19 mouse cellular contexts compared by ENCODE assay signal in genomic region chr14:80062896-80063295, GRCm38 (mm10).
"Had no signal": no experiment of that assay in that cellular context is flagged by ENCODE, and none has a peak within 500 bp of the region (broad histone marks: within the 10 kb centered on the region; RNA-seq: fewer than 3 reads in every experiment).

No protein-coding gene starts in this region.

- H3K27me3 ChIP-seq: limb, embryonic 13.5 days; liver, embryonic 12.5 days; liver, embryonic 15.5 days; lung, embryonic 15.5 days; midbrain, embryonic 12.5 days; midbrain, embryonic 15.5 days; stomach, embryonic 15.5 days had no signal

- H3K36me3 ChIP-seq: limb, embryonic 10.5 days; limb, embryonic 13.5 days; liver, embryonic 12.5 days; liver, embryonic 15.5 days; lung, embryonic 15.5 days; midbrain, embryonic 12.5 days; midbrain, embryonic 15.5 days; stomach, embryonic 15.5 days had no signal

- H3K27ac ChIP-seq: limb, embryonic 10.5 days; limb, embryonic 13.5 days; liver, embryonic 12.5 days; liver, embryonic 15.5 days; lung, embryonic 15.5 days; macrophage; midbrain, embryonic 12.5 days; midbrain, embryonic 15.5 days; stomach, embryonic 15.5 days had no signal

- ATAC-seq: intestine, postnatal 0 days; liver, embryonic 12.5 days; midbrain, embryonic 15.5 days had no signal

- H3K9ac ChIP-seq: limb, embryonic 13.5 days; liver, embryonic 12.5 days; liver, embryonic 15.5 days; lung, embryonic 15.5 days; midbrain, embryonic 12.5 days; midbrain, embryonic 15.5 days; stomach, embryonic 15.5 days had no signal

- H3K9me3 ChIP-seq: limb, embryonic 10.5 days; limb, embryonic 13.5 days; liver, embryonic 12.5 days; liver, embryonic 15.5 days; lung, embryonic 15.5 days; midbrain, embryonic 12.5 days; midbrain, embryonic 15.5 days; stomach, embryonic 15.5 days had no signal

- H3K4me3 ChIP-seq: limb, embryonic 10.5 days; limb, embryonic 13.5 days; liver, embryonic 12.5 days; liver, embryonic 15.5 days; lung, embryonic 15.5 days; midbrain, embryonic 12.5 days; midbrain, embryonic 15.5 days; stomach, embryonic 15.5 days had no signal

- H3K4me2 ChIP-seq: limb, embryonic 13.5 days; liver, embryonic 12.5 days; liver, embryonic 15.5 days; lung, embryonic 15.5 days; midbrain, embryonic 12.5 days; midbrain, embryonic 15.5 days; stomach, embryonic 15.5 days had no signal

- H3K4me1 ChIP-seq: liver, embryonic 12.5 days; liver, embryonic 15.5 days; lung, embryonic 15.5 days; midbrain, embryonic 12.5 days; midbrain, embryonic 15.5 days; stomach, embryonic 15.5 days had no signal

- DNase-seq: kidney, adult 2 months; kidney, postnatal 10 days; kidney, postnatal 36 days; liver; lung, adult 18-20 months; lung, postnatal 14 days; right cerebral cortex, postnatal 25 days; spleen, adult 18-20 months; thymus, postnatal 36 days had no signal
